Mouse (Mus musculus) kidney, postnatal 0 days (tissue): ENCODE results near the gene Vwf. TPM values are rescaled to one million over a fixed set of nuclear protein-coding genes. Genes with fewer than 3 reads are reported as not detected.

Source experiments
- ATAC-seq: fragments of 200-750 bp; cut with Nextera tagmentation; replicated peaks from 2 replicates; pipeline ENCODE4 v1.8.0; 2017; ENCODE audit warnings: low read depth, moderate number of reproducible peaks, moderate TSS enrichment, moderate library complexity; ENCODE audit not compliant: low FRiP score
- DNase-seq: peaks from one replicate; pipeline ENCODE4 v3.0.0-alpha.2; 2016; ENCODE audit warnings: low spot score
- H3K27ac ChIP-seq: fragments of 300-500 bp; sonication (generic); 2 replicates; pipeline ENCODE4 v1.5.1; 2014; ENCODE audit warnings: mild to moderate bottlenecking
- H3K27me3 ChIP-seq: fragments of 300-500 bp; sonication (generic); 2 replicates; pipeline ENCODE4 v1.6.1; 2014; ENCODE audit warnings: low read length, mixed read lengths; ENCODE audit not compliant: insufficient read depth
- H3K36me3 ChIP-seq: fragments of 300-500 bp; sonication (generic); 2 replicates; pipeline ENCODE4 v1.6.1; 2014; ENCODE audit warnings: low read length, mixed read lengths; ENCODE audit not compliant: insufficient read depth
- H3K4me1 ChIP-seq: fragments of 300-500 bp; sonication (generic); replicated peaks from 2 replicates; pipeline ENCODE4 v1.6.1; 2014; ENCODE audit warnings: antibody characterized with exemption, low read length, mixed read lengths; ENCODE audit not compliant: insufficient read depth
- H3K4me2 ChIP-seq: fragments of 300-500 bp; sonication (generic); 2 replicates; pipeline ENCODE4 v1.6.1; 2014; ENCODE audit warnings: mild to moderate bottlenecking, low read length, moderate library complexity, mixed read lengths
- H3K4me3 ChIP-seq: fragments of 300-500 bp; sonication (generic); replicated peaks from 2 replicates; pipeline ENCODE4 v1.5.1; 2014; ENCODE audit warnings: low read depth, low read length
- H3K9ac ChIP-seq: fragments of 300-500 bp; sonication (generic); 2 replicates; pipeline ENCODE4 v1.6.1; 2014; ENCODE audit warnings: low read depth, low read length
- H3K9me3 ChIP-seq: fragments of 300-500 bp; sonication (generic); replicated peaks from 2 replicates; pipeline ENCODE4 v1.6.1; 2016; ENCODE audit warnings: low read length, inconsistent platforms, mixed read lengths
- CTCF ChIP-seq: IDR thresholded peaks from 2 replicates; pipeline ENCODE4 v1.5.1; 2016; ENCODE audit warnings: antibody characterized with exemption, low read depth, mild to moderate bottlenecking, moderate library complexity
- WGBS: fragments of 180-500 bp; shearing (Covaris S2); extraction: QIAGEN DNeasy Blood & Tissue Kit; methylation state at CpG from one replicate; pipeline ENCODE4 v1.1.7; 2014; 5-methylcytosine and 5-hydroxymethylcytosine counted together
- polyA plus RNA-seq: library from polyadenylated mRNA; unstranded; fragments of >200 nt; fragmentation: Nextera tagmentation; extraction: Ambion mirVana; gene quantifications from 2 replicates; pipeline ENCODE4 v1.2.1, GENCODE M21; 2015

Vwf gene
- polyA plus RNA-seq, 1 experiment from 2014 or later: 4.5 TPM

- H3K4me2 ChIP-seq: no peak overlapping the region
- no peaks in the 10 kb centered on the region for H3K9me3 ChIP-seq
- peak; percentile 81 for DNase-seq
- no peak overlapping the region for H3K27ac ChIP-seq
- no peak overlapping the region for H3K9ac ChIP-seq
- 45% methylated on average over 6 of the region's 6 CpGs for WGBS
- 0 out of 2 replicates have a peak, but pooled peaks have one; percentile 43 for ATAC-seq
- no peaks in the 10 kb centered on the region for H3K27me3 ChIP-seq
- H3K4me3 ChIP-seq: no peak overlapping the region
- H3K36me3 ChIP-seq: no peaks in the 10 kb centered on the region
- TF ChIP-seq CTCF: peak; percentile 79
- H3K4me1 ChIP-seq: no peaks in the 10 kb centered on the region
Measured at GRCm38 (mm10) chr6:125620764-125621163, 74.2 kb downstream of the Vwf start.

GRCm38 (mm10) chr6:125622434-125622833 is 75.9 kb downstream of the Vwf start:
- 73% methylated on average over 2 of the region's 2 CpGs for WGBS
- H3K4me1 ChIP-seq: no peaks in the 10 kb centered on the region

GRCm38 (mm10) chr6:125640486-125640885 is 93.9 kb downstream of the Vwf start:
- TF ChIP-seq CTCF: no peak
- Histone ChIP-seq H3K9ac (no peak overlapping the region), H3K36me3 (no peaks in the 10 kb centered on the region), H3K4me2 (no peak overlapping the region), H3K27ac (no peak overlapping the region), H3K9me3 (no peaks in the 10 kb centered on the region), H3K4me1 (no peaks in the 10 kb centered on the region), H3K4me3 (no peak overlapping the region), H3K27me3 (no peaks in the 10 kb centered on the region)
- ATAC-seq: no peak
- no peak for DNase-seq
- WGBS: 25% methylated on average over 4 of the region's 4 CpGs

More at GRCm38 (mm10) chr6:125622434-125622833, 75.9 kb downstream of the Vwf start:
- no peak overlapping the region for H3K27ac ChIP-seq
- no peaks in the 10 kb centered on the region for H3K9me3 ChIP-seq
- peak; percentile 69 for TF ChIP-seq CTCF
- no peak overlapping the region for H3K4me2 ChIP-seq
- H3K27me3 ChIP-seq: no peaks in the 10 kb centered on the region
- peak; percentile 80 for DNase-seq
- no peaks in the 10 kb centered on the region for H3K36me3 ChIP-seq
- no peak; the same call in 1 of the 2 replicates for ATAC-seq
- no peak overlapping the region for H3K4me3 ChIP-seq
- no peak overlapping the region for H3K9ac ChIP-seq

GRCm38 (mm10) chr6:125641146-125641545 is 94.6 kb downstream of the Vwf start:
- no peaks in the 10 kb centered on the region for H3K4me1 ChIP-seq
- no peak for TF ChIP-seq CTCF
- DNase-seq: no peak
- no peak for ATAC-seq
- H3K36me3 ChIP-seq: no peaks in the 10 kb centered on the region
- H3K27me3 ChIP-seq: no peaks in the 10 kb centered on the region
- H3K4me3 ChIP-seq: no peak overlapping the region
- no peaks in the 10 kb centered on the region for H3K9me3 ChIP-seq
- no peak overlapping the region for H3K27ac ChIP-seq
- H3K9ac ChIP-seq: no peak overlapping the region
- 79% methylated on average over 8 of the region's 8 CpGs for WGBS
- H3K4me2 ChIP-seq: no peak overlapping the region

GRCm38 (mm10) chr6:125648964-125649363 is 102.4 kb downstream of the Vwf start:
- TF ChIP-seq CTCF: no peak
- Histone ChIP-seq H3K9ac (no peak overlapping the region), H3K4me3 (no peak overlapping the region), H3K36me3 (no peaks in the 10 kb centered on the region), H3K4me2 (no peak overlapping the region), H3K27me3 (no peaks in the 10 kb centered on the region), H3K27ac (no peak overlapping the region), H3K4me1 (no peaks in the 10 kb centered on the region), H3K9me3 (no peaks in the 10 kb centered on the region)
- DNase-seq: no peak
- WGBS: 68% methylated on average over 12 of the region's 12 CpGs
- ATAC-seq: no peak

GRCm38 (mm10) chr6:125651335-125651734 is 104.8 kb downstream of the Vwf start:
- H3K27ac ChIP-seq: no peak overlapping the region
- no peaks in the 10 kb centered on the region for H3K27me3 ChIP-seq
- no peak for ATAC-seq
- WGBS: 71% methylated on average over 3 of the region's 3 CpGs
- H3K4me3 ChIP-seq: no peak overlapping the region
- H3K36me3 ChIP-seq: no peaks in the 10 kb centered on the region
- no peak for TF ChIP-seq CTCF
- no peak overlapping the region for H3K9ac ChIP-seq
- no peaks in the 10 kb centered on the region for H3K9me3 ChIP-seq
- H3K4me2 ChIP-seq: no peak overlapping the region
- no peak for DNase-seq
- no peaks in the 10 kb centered on the region for H3K4me1 ChIP-seq

- Histone ChIP-seq H3K27me3 (no peaks in the 10 kb centered on the region), H3K4me1 (no peaks in the 10 kb centered on the region), H3K9me3 (no peaks in the 10 kb centered on the region), H3K4me2 (no peak overlapping the region), H3K4me3 (no peak overlapping the region), H3K9ac (no peak overlapping the region), H3K27ac (no peak overlapping the region), H3K36me3 (no peaks in the 10 kb centered on the region)
- no peak for TF ChIP-seq CTCF
- DNase-seq (no peak), ATAC-seq (no peak)
- 33% methylated on average over 1 of the region's 1 CpGs for WGBS
Measured at GRCm38 (mm10) chr6:125653416-125653815, 106.8 kb downstream of the Vwf start.
